ENCODE assay signal across 8 mouse cellular contexts in genomic region chr1:126568520-126569197, GRCm38 (mm10).
DNase-seq lines count a peak whose midpoint lies in the region; ATAC-seq and TF ChIP-seq lines count a peak whose summit lies in the region.

No protein-coding gene starts in this region.

- no peak overlapping the region for H3K27ac ChIP-seq in left cerebral cortex, adult 2 months

- TF ChIP-seq CTCF in left cerebral cortex, adult 2 months (IDR thresholded peaks at IDR 0.05) = peak; percentile 52

- ATAC-seq in CD4-positive, CD25-positive, alpha-beta regulatory T cell, adult 4 months = no peak

- peak; percentile 40 for DNase-seq in CD4-positive, CD25-positive, alpha-beta regulatory T cell, adult 2 months (ENCODE audit: low read depth, low spot score)
- peak in 1 of 2 experiments; percentile 23 for DNase-seq in left cerebral cortex, adult 2 months (ENCODE audit: extremely low spot score in 1 of 2, low spot score in 2 of 2)
- DNase-seq in left cerebral cortex, adult 11 months (ENCODE audit: low spot score) = no peak
- DNase-seq in adrenal gland, postnatal 14 days = peak; percentile 65
- DNase-seq in frontal cortex, postnatal 36 days (ENCODE audit: low spot score in 2 of 2) = peak; percentile 5 to 32
- DNase-seq in lung, postnatal 36 days = peak; percentile 90
- no peak for DNase-seq in T-cell, adult 2 months (ENCODE audit: low spot score)

- H3K4me3 ChIP-seq in left cerebral cortex, adult 2 months = no peak overlapping the region

- intact Hi-C loops in left cerebral cortex, adult 2 months (cut with DNase I) = no loop called here

Comparison
In these comparisons a context has a peak if more than half of its experiments do, and no peak if none do; other contexts are left out.
1. DNase-seq: peak in CD4-positive, CD25-positive, alpha-beta regulatory T cell, adult 2 months (single experiment), adrenal gland, postnatal 14 days (single experiment), frontal cortex, postnatal 36 days (2 of 2) and lung, postnatal 36 days (single experiment); none in left cerebral cortex, adult 11 months (single experiment) and T-cell, adult 2 months (single experiment).